Mouse (Mus musculus): ENCODE measurements at regions not wholly inside any gene's neighbourhood (a gene's known extent, or its start where the extent isn't known, plus 50 kb on each side); places are given as distances from the start of the nearest gene placed in this dataset.
A peak's percentile ranks its signal among the peaks of the same experiment; 100 is the strongest.

GRCm38 (mm10) chr1:75704832-75705650, 159.0 kb downstream of the Slc4a3 start:
- no peaks in the 10 kb centered on the region for H3K4me1 ChIP-seq (replicated peaks; ENCODE audit: control insufficient read depth, insufficient read depth)
- ATAC-seq (ENCODE audit: low FRiP score, low TSS enrichment) (no peak), DNase-seq (ENCODE audit: low spot score) (no peak)
- H3K4me3 ChIP-seq (ENCODE audit: low read depth, low read length), result no peak overlapping the region
- no peak overlapping the region for H3K27ac ChIP-seq (replicated peaks)
- no peaks in the 10 kb centered on the region for H3K36me3 ChIP-seq (ENCODE audit: control insufficient read depth, insufficient read depth, low read length)
- WGBS, result 43% methylated on average over 24 of the region's 24 CpGs
- no peaks in the 10 kb centered on the region for H3K27me3 ChIP-seq (ENCODE audit: control insufficient read depth, insufficient read depth, low read length)
- H3K4me2 ChIP-seq (replicated peaks; ENCODE audit: low read depth), result peak overlapping the region; percentile 29; the same call in 1 of the 2 replicates
- TF ChIP-seq CTCF (IDR thresholded peaks at IDR 0.05; ENCODE audit: low read depth), result no peak
- no peak for TF ChIP-seq EP300 (optimal IDR thresholded peaks at IDR 0.05)
- H3K9me3 ChIP-seq (ENCODE audit: control insufficient read depth, low read length), result no peaks in the 10 kb centered on the region
- no peak overlapping the region for H3K9ac ChIP-seq (ENCODE audit: low read length)

GRCm38 (mm10) chr1:75706126-75706525, 160.1 kb downstream of the Slc4a3 start:
- H3K4me1 ChIP-seq (replicated peaks; ENCODE audit: control insufficient read depth, insufficient read depth), result no peaks in the 10 kb centered on the region
- ATAC-seq (ENCODE audit: low FRiP score, low TSS enrichment) (no peak), DNase-seq (ENCODE audit: low spot score) (no peak)
- no peak overlapping the region for H3K27ac ChIP-seq (replicated peaks)
- TF ChIP-seq EP300 (optimal IDR thresholded peaks at IDR 0.05), result no peak
- TF ChIP-seq CTCF (IDR thresholded peaks at IDR 0.05; ENCODE audit: low read depth), result no peak
- H3K9me3 ChIP-seq (ENCODE audit: control insufficient read depth, low read length), result no peaks in the 10 kb centered on the region
- no peak overlapping the region for H3K4me3 ChIP-seq (ENCODE audit: low read depth, low read length)
- H3K4me2 ChIP-seq (replicated peaks; ENCODE audit: low read depth), result no peak overlapping the region
- H3K27me3 ChIP-seq (ENCODE audit: control insufficient read depth, insufficient read depth, low read length), result no peaks in the 10 kb centered on the region
- H3K36me3 ChIP-seq (ENCODE audit: control insufficient read depth, insufficient read depth, low read length), result no peaks in the 10 kb centered on the region
- WGBS, result 73% methylated on average over 9 of the region's 9 CpGs
- H3K9ac ChIP-seq (ENCODE audit: low read length), result no peak overlapping the region

- Histone ChIP-seq H3K9me3 (ENCODE audit: control insufficient read depth, low read length) (no peaks in the 10 kb centered on the region), H3K4me2 (replicated peaks; ENCODE audit: low read depth) (no peak overlapping the region), H3K4me3 (ENCODE audit: low read depth, low read length) (no peak overlapping the region), H3K36me3 (ENCODE audit: control insufficient read depth, insufficient read depth, low read length) (no peaks in the 10 kb centered on the region), H3K27ac (replicated peaks) (no peak overlapping the region), H3K9ac (ENCODE audit: low read length) (no peak overlapping the region), H3K4me1 (replicated peaks; ENCODE audit: control insufficient read depth, insufficient read depth) (no peaks in the 10 kb centered on the region), H3K27me3 (ENCODE audit: control insufficient read depth, insufficient read depth, low read length) (no peaks in the 10 kb centered on the region)
- TF ChIP-seq EP300 (optimal IDR thresholded peaks at IDR 0.05), result no peak
- no peak for TF ChIP-seq CTCF (IDR thresholded peaks at IDR 0.05; ENCODE audit: low read depth)
- DNase-seq (ENCODE audit: low spot score), result no peak
- 77% methylated on average over 5 of the region's 5 CpGs for WGBS
- ATAC-seq (ENCODE audit: low FRiP score, low TSS enrichment), result no peak
Observed at GRCm38 (mm10) chr1:75723431-75723830, 177.4 kb downstream of the Slc4a3 start.

GRCm38 (mm10) chr1:75725329-75725728, 179.3 kb downstream of the Slc4a3 start:
- no peak for DNase-seq (ENCODE audit: low spot score)
- Histone ChIP-seq H3K27me3 (ENCODE audit: control insufficient read depth, insufficient read depth, low read length) (no peaks in the 10 kb centered on the region), H3K36me3 (ENCODE audit: control insufficient read depth, insufficient read depth, low read length) (no peaks in the 10 kb centered on the region), H3K27ac (replicated peaks) (no peak overlapping the region), H3K4me1 (replicated peaks; ENCODE audit: control insufficient read depth, insufficient read depth) (no peaks in the 10 kb centered on the region), H3K4me2 (replicated peaks; ENCODE audit: low read depth) (no peak overlapping the region), H3K4me3 (ENCODE audit: low read depth, low read length) (no peak overlapping the region), H3K9ac (ENCODE audit: low read length) (no peak overlapping the region), H3K9me3 (ENCODE audit: control insufficient read depth, low read length) (no peaks in the 10 kb centered on the region)
- no peak for TF ChIP-seq EP300 (optimal IDR thresholded peaks at IDR 0.05)
- no peak for TF ChIP-seq CTCF (IDR thresholded peaks at IDR 0.05; ENCODE audit: low read depth)
- no peak for ATAC-seq (ENCODE audit: low FRiP score, low TSS enrichment)
- WGBS, result 86% methylated on average over 2 of the region's 2 CpGs

- H3K4me2 ChIP-seq (replicated peaks; ENCODE audit: low read depth), result no peak overlapping the region
- H3K9ac ChIP-seq (ENCODE audit: low read length), result no peak overlapping the region
- 59% methylated on average over 2 of the region's 2 CpGs for WGBS
- no peaks in the 10 kb centered on the region for H3K27me3 ChIP-seq (ENCODE audit: control insufficient read depth, insufficient read depth, low read length)
- no peaks in the 10 kb centered on the region for H3K4me1 ChIP-seq (replicated peaks; ENCODE audit: control insufficient read depth, insufficient read depth)
- no peak for ATAC-seq (ENCODE audit: low FRiP score, low TSS enrichment)
- DNase-seq (ENCODE audit: low spot score), result no peak
- H3K36me3 ChIP-seq (ENCODE audit: control insufficient read depth, insufficient read depth, low read length), result no peaks in the 10 kb centered on the region
- TF ChIP-seq CTCF (IDR thresholded peaks at IDR 0.05; ENCODE audit: low read depth) (no peak), EP300 (optimal IDR thresholded peaks at IDR 0.05) (no peak)
- no peak overlapping the region for H3K27ac ChIP-seq (replicated peaks)
- H3K9me3 ChIP-seq (ENCODE audit: control insufficient read depth, low read length), result no peaks in the 10 kb centered on the region
- no peak overlapping the region for H3K4me3 ChIP-seq (ENCODE audit: low read depth, low read length)
Observed at GRCm38 (mm10) chr1:75728859-75729258, 182.8 kb downstream of the Slc4a3 start.

GRCm38 (mm10) chr1:75733791-75734190, 187.7 kb downstream of the Slc4a3 start:
- ATAC-seq (ENCODE audit: low FRiP score, low TSS enrichment) (no peak), DNase-seq (ENCODE audit: low spot score) (no peak)
- Histone ChIP-seq H3K4me3 (ENCODE audit: low read depth, low read length) (no peak overlapping the region), H3K36me3 (ENCODE audit: control insufficient read depth, insufficient read depth, low read length) (no peaks in the 10 kb centered on the region), H3K9ac (ENCODE audit: low read length) (no peak overlapping the region), H3K27me3 (ENCODE audit: control insufficient read depth, insufficient read depth, low read length) (0 out of 2 replicates have a peak, but pooled peaks cover 2% of the 10 kb centered on the region), H3K4me1 (replicated peaks; ENCODE audit: control insufficient read depth, insufficient read depth) (no peaks in the 10 kb centered on the region), H3K4me2 (replicated peaks; ENCODE audit: low read depth) (no peak overlapping the region), H3K9me3 (ENCODE audit: control insufficient read depth, low read length) (no peaks in the 10 kb centered on the region), H3K27ac (replicated peaks) (no peak overlapping the region)
- TF ChIP-seq CTCF (IDR thresholded peaks at IDR 0.05; ENCODE audit: low read depth), result no peak
- TF ChIP-seq EP300 (optimal IDR thresholded peaks at IDR 0.05), result no peak
- 23% methylated on average over 4 of the region's 4 CpGs for WGBS

All from stomach, postnatal 0 days (tissue).